Mouse (Mus musculus): ENCODE results near the gene Cyp2c23. TPM values are rescaled to one million over a fixed set of nuclear protein-coding genes. Genes with fewer than 3 reads are reported as not detected.
A peak's percentile ranks its signal among the peaks of the same experiment; 100 is the strongest.

The Cyp2c23 gene
- total RNA-seq, 2 experiments from 2014 or later, result not detected

GRCm38 (mm10) chr19:43977799-43978198 lies 51.2 kb downstream of the Cyp2c23 start:
- intact Hi-C loops (cut with DNase I), result no loop called here
- DNase-seq (ENCODE audit: low spot score), result no peak

- intact Hi-C loops (cut with DNase I), result no loop called here
- DNase-seq (ENCODE audit: low spot score), result no peak
Observed at GRCm38 (mm10) chr19:43976661-43977060, 52.3 kb downstream of the Cyp2c23 start.

GRCm38 (mm10) chr19:43974221-43974620 lies 54.8 kb downstream of the Cyp2c23 start:
- DNase-seq (ENCODE audit: low spot score), result no peak
- intact Hi-C loops (cut with DNase I), result no loop called here

- intact Hi-C loops (cut with DNase I), result no loop called here
Observed at GRCm38 (mm10) chr19:43973711-43974110, 55.3 kb downstream of the Cyp2c23 start.

GRCm38 (mm10) chr19:43972129-43972528 lies 56.9 kb downstream of the Cyp2c23 start:
- DNase-seq (ENCODE audit: low spot score), result no peak
- intact Hi-C loops (cut with DNase I), result no loop called here

More at GRCm38 (mm10) chr19:43973711-43974110, 55.3 kb downstream of the Cyp2c23 start:
- no peak for DNase-seq (ENCODE audit: low spot score)

GRCm38 (mm10) chr19:43968436-43969026 lies 60.5 kb downstream of the Cyp2c23 start:
- DNase-seq (ENCODE audit: low spot score), result no peak
- intact Hi-C loops (cut with DNase I), result no loop called here

GRCm38 (mm10) chr19:43966481-43966880 lies 62.5 kb downstream of the Cyp2c23 start:
- intact Hi-C loops (cut with DNase I), result no loop called here
- DNase-seq (ENCODE audit: low spot score), result no peak

- DNase-seq (ENCODE audit: low spot score), result no peak
Observed at GRCm38 (mm10) chr19:43965496-43966085, 63.4 kb downstream of the Cyp2c23 start.

GRCm38 (mm10) chr19:43962795-43963194 lies 66.2 kb downstream of the Cyp2c23 start:
- intact Hi-C loops (cut with DNase I), result no loop called here
- no peak for DNase-seq (ENCODE audit: low spot score)

More at GRCm38 (mm10) chr19:43965496-43966085, 63.4 kb downstream of the Cyp2c23 start:
- intact Hi-C loops (cut with DNase I), result no loop called here

GRCm38 (mm10) chr19:43961185-43961584 lies 67.8 kb downstream of the Cyp2c23 start:
- intact Hi-C loops (cut with DNase I), result no loop called here
- no peak for DNase-seq (ENCODE audit: low spot score)

GRCm38 (mm10) chr19:43960014-43960413 lies 69.0 kb downstream of the Cyp2c23 start:
- no peak for DNase-seq (ENCODE audit: low spot score)

GRCm38 (mm10) chr19:43959162-43959561 lies 69.8 kb downstream of the Cyp2c23 start:
- DNase-seq (ENCODE audit: low spot score), result peak; percentile 7
- intact Hi-C loops (cut with DNase I), result loop anchor here (1.0 to 5.0 kb wide), 2 partner anchors 107 to 127 kb away; no protein-coding TSS in a partner anchor

More at GRCm38 (mm10) chr19:43960014-43960413, 69.0 kb downstream of the Cyp2c23 start:
- intact Hi-C loops (cut with DNase I), result no loop called here

- intact Hi-C loops (cut with DNase I), result loop anchor here (5.0 kb wide), 1 partner anchor 106 kb away; no protein-coding TSS in a partner anchor
- DNase-seq (ENCODE audit: low spot score), result no peak
Observed at GRCm38 (mm10) chr19:43957881-43958280, 71.1 kb downstream of the Cyp2c23 start.

GRCm38 (mm10) chr19:43957402-43957801 lies 71.6 kb downstream of the Cyp2c23 start:
- DNase-seq (ENCODE audit: low spot score), result peak; percentile 36
- intact Hi-C loops (cut with DNase I), result loop anchor here (5.0 kb wide), 1 partner anchor 105 kb away; no protein-coding TSS in a partner anchor

GRCm38 (mm10) chr19:43955266-43955665 lies 73.7 kb downstream of the Cyp2c23 start:
- DNase-seq (ENCODE audit: low spot score), result no peak
- intact Hi-C loops (cut with DNase I), result loop anchor here (5.0 kb wide), 1 partner anchor 103 kb away; no protein-coding TSS in a partner anchor

Other genes with a start within 250 kb of the Cyp2c23 start
- gene Abcc2, start 247.0 kb downstream of the Cyp2c23 start, total RNA-seq (2021), result not detected
- gene Dnmbp, start 89.0 kb downstream of the Cyp2c23 start, total RNA-seq (2021), result 1 to 10 TPM; 8.2 to 9.8 TPM
- under 1 TPM; 0.16 to 0.31 TPM for gene Cpn1, start 42.7 kb downstream of the Cyp2c23 start, total RNA-seq (2021)
- 1 to 10 TPM; 6.7 TPM for gene Erlin1, start 40.6 kb upstream of the Cyp2c23 start, total RNA-seq (2021)
- gene Chuk, start 78.3 kb upstream of the Cyp2c23 start, total RNA-seq (2021), result 10 to 100 TPM; 27.6 to 28.1 TPM
- gene Cwf19l1, start 106.7 kb upstream of the Cyp2c23 start, total RNA-seq (2021), result 1 to 10 TPM; 6.9 to 9.1 TPM
- gene Bloc1s2, start 117.2 kb upstream of the Cyp2c23 start, total RNA-seq (2021), result 10 to 100 TPM; 17.8 to 18.2 TPM
- gene Pkd2l1, start 163.2 kb upstream of the Cyp2c23 start, total RNA-seq (2021), result not detected
- not detected for gene Scd3, start 174.1 kb upstream of the Cyp2c23 start, total RNA-seq (2021)

All from heart, postnatal 25 days (tissue).